In genomic region chr13:37562141-37562540, GRCm38 (mm10) we compare ENCODE assay signal across 8 mouse cellular contexts.
A peak's percentile ranks its signal among the peaks of the same experiment; 100 is the strongest.
DNase-seq lines count a peak whose midpoint lies in the region; ATAC-seq lines count a peak whose summit lies in the region.

No protein-coding gene starts in this region.

- H3K4me2 ChIP-seq in liver, embryonic 13.5 days: no peak overlapping the region
- no peak overlapping the region for H3K4me2 ChIP-seq in liver, embryonic 11.5 days
- H3K4me2 ChIP-seq in heart, embryonic 12.5 days: no peak overlapping the region
- no peak overlapping the region for H3K4me2 ChIP-seq in limb, embryonic 13.5 days (replicated peaks)

- H3K4me1 ChIP-seq in liver, embryonic 13.5 days (replicated peaks): peaks cover 33% of the 10 kb centered on the region
- peaks cover 23% of the 10 kb centered on the region for H3K4me1 ChIP-seq in liver, embryonic 11.5 days (replicated peaks; ENCODE audit: control insufficient read depth, insufficient read depth, low read length)
- H3K4me1 ChIP-seq in embryonic facial prominence, embryonic 10.5 days: peaks cover 40% of the 10 kb centered on the region
- H3K4me1 ChIP-seq in heart, embryonic 12.5 days (replicated peaks): peaks cover 55% of the 10 kb centered on the region
- peaks cover 38% of the 10 kb centered on the region for H3K4me1 ChIP-seq in limb, embryonic 13.5 days

- no peak overlapping the region for H3K4me3 ChIP-seq in liver, embryonic 13.5 days (replicated peaks)
- no peak overlapping the region for H3K4me3 ChIP-seq in liver, embryonic 11.5 days (ENCODE audit: low read depth, low read length)
- H3K4me3 ChIP-seq in embryonic facial prominence, embryonic 10.5 days: no peak overlapping the region
- no peak overlapping the region for H3K4me3 ChIP-seq in heart, embryonic 12.5 days
- H3K4me3 ChIP-seq in limb, embryonic 13.5 days: no peak overlapping the region

- H3K36me3 ChIP-seq in liver, embryonic 13.5 days: no peaks in the 10 kb centered on the region
- H3K36me3 ChIP-seq in liver, embryonic 11.5 days (ENCODE audit: control insufficient read depth, insufficient read depth, low read length): no peaks in the 10 kb centered on the region
- no peaks in the 10 kb centered on the region for H3K36me3 ChIP-seq in embryonic facial prominence, embryonic 10.5 days (replicated peaks)
- H3K36me3 ChIP-seq in heart, embryonic 12.5 days: no peaks in the 10 kb centered on the region
- H3K36me3 ChIP-seq in limb, embryonic 13.5 days: no peaks in the 10 kb centered on the region

- no peak overlapping the region for H3K9ac ChIP-seq in liver, embryonic 13.5 days
- H3K9ac ChIP-seq in liver, embryonic 11.5 days (ENCODE audit: low read depth, low read length): no peak overlapping the region
- no peak overlapping the region for H3K9ac ChIP-seq in heart, embryonic 12.5 days
- H3K9ac ChIP-seq in limb, embryonic 13.5 days: no peak overlapping the region; the same call in 1 of the 2 replicates

- peak overlapping the region; percentile 50; the same call in 1 of the 2 replicates for H3K27ac ChIP-seq in liver, embryonic 13.5 days
- no peak overlapping the region for H3K27ac ChIP-seq in liver, embryonic 11.5 days (ENCODE audit: low read depth, low read length)
- H3K27ac ChIP-seq in embryonic facial prominence, embryonic 10.5 days (replicated peaks): peak overlapping the region; percentile 54
- H3K27ac ChIP-seq in heart, embryonic 12.5 days (ENCODE audit: poor library complexity, severe bottlenecking): peak overlapping the region; percentile 59
- peak overlapping the region; percentile 55; the same call in 1 of the 2 replicates for H3K27ac ChIP-seq in limb, embryonic 13.5 days

- no peak for ATAC-seq in liver, embryonic 13.5 days (ENCODE audit: low read depth)
- ATAC-seq in liver, embryonic 11.5 days (replicated peaks; ENCODE audit: low FRiP score): no peak
- ATAC-seq in heart, embryonic 12.5 days (ENCODE audit: insufficient number of reproducible peaks, low FRiP score): peak; percentile 34; the same call in 1 of the 2 replicates
- ATAC-seq in limb, embryonic 13.5 days (ENCODE audit: low FRiP score, low read depth): no peak

- no peak for DNase-seq in liver, embryonic 13.5 days
- no peak for DNase-seq in liver, embryonic 11.5 days (ENCODE audit: low spot score)
- no peak for DNase-seq in embryonic facial prominence, embryonic 10.5 days (ENCODE audit: low spot score)
- no peak for DNase-seq in spleen, postnatal 36 days (ENCODE audit: low spot score in 2 of 2)
- DNase-seq in kidney, adult 8-10 months: no peak
- no peak for DNase-seq in retina, postnatal 1 day

- WGBS in liver, embryonic 13.5 days (ENCODE audit: insufficient replicate concordance): 43% methylated on average over 9 of the region's 9 CpGs
- 42% methylated on average over 9 of the region's 9 CpGs for WGBS in liver, embryonic 11.5 days
- 54% methylated on average over 9 of the region's 9 CpGs for WGBS in embryonic facial prominence, embryonic 10.5 days
- WGBS in heart, embryonic 12.5 days: 15% methylated on average over 9 of the region's 9 CpGs
- 29% methylated on average over 9 of the region's 9 CpGs for WGBS in limb, embryonic 13.5 days

- H3K27me3 ChIP-seq in liver, embryonic 13.5 days: no peaks in the 10 kb centered on the region
- H3K27me3 ChIP-seq in liver, embryonic 11.5 days (replicated peaks; ENCODE audit: control insufficient read depth, insufficient read depth, low read length): no peaks in the 10 kb centered on the region
- H3K27me3 ChIP-seq in embryonic facial prominence, embryonic 10.5 days (replicated peaks; ENCODE audit: low read depth, poor library complexity, severe bottlenecking): no peaks in the 10 kb centered on the region
- H3K27me3 ChIP-seq in heart, embryonic 12.5 days (replicated peaks): no peaks in the 10 kb centered on the region
- no peaks in the 10 kb centered on the region for H3K27me3 ChIP-seq in limb, embryonic 13.5 days

- no peaks in the 10 kb centered on the region for H3K9me3 ChIP-seq in liver, embryonic 13.5 days (replicated peaks)
- H3K9me3 ChIP-seq in liver, embryonic 11.5 days (ENCODE audit: control insufficient read depth, low read length): no peaks in the 10 kb centered on the region
- no peaks in the 10 kb centered on the region for H3K9me3 ChIP-seq in embryonic facial prominence, embryonic 10.5 days
- no peaks in the 10 kb centered on the region for H3K9me3 ChIP-seq in heart, embryonic 12.5 days (replicated peaks)
- no peaks in the 10 kb centered on the region for H3K9me3 ChIP-seq in limb, embryonic 13.5 days
